Mouse (Mus musculus) stomach, embryonic 14.5 days (tissue): ENCODE results near the gene Nkain2. TPM values are rescaled to one million over a fixed set of nuclear protein-coding genes. Genes with fewer than 3 reads are reported as not detected.

Source experiments
- ATAC-seq: fragments of 200-750 bp; cut with Nextera tagmentation; 2 replicates; pipeline ENCODE4 v1.8.0; 2017; ENCODE audit warnings: low read depth, moderate TSS enrichment; ENCODE audit not compliant: insufficient number of reproducible peaks, insufficient read depth, low FRiP score
- H3K27ac ChIP-seq: fragments of 300-500 bp; sonication (generic); 2 replicates; pipeline ENCODE4 v1.5.1; 2014; ENCODE audit warnings: mild to moderate bottlenecking, low read length, moderate library complexity, mixed read lengths
- H3K27me3 ChIP-seq: fragments of 300-500 bp; sonication (generic); 2 replicates; pipeline ENCODE4 v1.6.1; 2014; ENCODE audit warnings: low read length, control low read depth, mixed read lengths; ENCODE audit not compliant: control insufficient read depth, insufficient read depth
- H3K36me3 ChIP-seq: fragments of 300-500 bp; sonication (generic); 2 replicates; pipeline ENCODE4 v1.6.1; 2014; ENCODE audit warnings: mild to moderate bottlenecking, control low read depth, low read length, moderate library complexity, mixed read lengths; ENCODE audit not compliant: control insufficient read depth, insufficient read depth
- H3K4me1 ChIP-seq: fragments of 300-500 bp; sonication (generic); 2 replicates; pipeline ENCODE4 v1.6.1; 2014; ENCODE audit warnings: low read length, control low read depth, mixed read lengths; ENCODE audit not compliant: control insufficient read depth, insufficient read depth
- H3K4me2 ChIP-seq: fragments of 300-500 bp; sonication (generic); replicated peaks from 2 replicates; pipeline ENCODE4 v1.6.1; 2014; ENCODE audit warnings: low read depth, low read length, control low read depth
- H3K4me3 ChIP-seq: fragments of 300-500 bp; sonication (generic); 2 replicates; pipeline ENCODE4 v1.5.1; 2014; ENCODE audit warnings: low read depth, low read length, control low read depth
- H3K9ac ChIP-seq: fragments of 300-500 bp; sonication (generic); replicated peaks from 2 replicates; pipeline ENCODE4 v1.6.1; 2014; ENCODE audit warnings: low read depth, mild to moderate bottlenecking, control low read depth, low read length, moderate library complexity, mixed read lengths
- H3K9me3 ChIP-seq: fragments of 300-500 bp; sonication (generic); 2 replicates; pipeline ENCODE4 v1.6.1; 2016; ENCODE audit warnings: low read depth, low read length, control low read depth; ENCODE audit not compliant: control insufficient read depth
- WGBS: fragments of 180-500 bp; shearing (Covaris S2); extraction: QIAGEN DNeasy Blood & Tissue Kit; methylation state at CpG from one replicate; pipeline ENCODE4 v1.1.7; 2014; 5-methylcytosine and 5-hydroxymethylcytosine counted together
- polyA plus RNA-seq: library from polyadenylated mRNA; unstranded; fragments of >200 nt; fragmentation: Nextera tagmentation; extraction: Ambion mirVana; gene quantifications from 2 replicates; pipeline ENCODE4 v1.2.1, GENCODE M21; 2014

The Nkain2 gene
- polyA plus RNA-seq, 1 experiment from 2014 or later: 1.9 TPM

DNA sequence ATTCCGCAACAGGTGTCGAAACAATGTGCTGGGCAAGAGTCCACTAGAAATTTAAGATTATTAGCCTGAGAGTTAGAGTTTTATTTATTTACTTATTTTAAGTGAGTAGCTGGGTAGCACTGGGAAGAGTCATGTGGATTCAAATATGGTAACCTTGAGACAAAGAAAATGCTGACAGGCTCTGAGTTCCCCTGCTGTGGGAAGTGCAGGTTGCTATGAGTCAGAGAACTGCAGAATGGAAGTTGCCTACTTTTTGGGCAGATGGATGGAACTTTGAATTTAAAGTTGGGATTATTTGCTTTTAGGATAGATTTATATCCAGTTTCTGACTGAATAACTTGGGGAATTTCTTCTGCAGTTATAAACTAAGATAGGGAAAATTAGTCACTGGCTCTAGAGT lies 259.2 kb downstream of the Nkain2 start:
- WGBS: 95% methylated on average over 2 of the region's 2 CpGs
- no peak overlapping the region for H3K4me2 ChIP-seq

GRCm38 (mm10) chr10:32604448-32604847 lies 285.8 kb downstream of the Nkain2 start:
- H3K27me3 ChIP-seq: no peaks in the 10 kb centered on the region
- ATAC-seq: no peak
- H3K4me1 ChIP-seq: no peaks in the 10 kb centered on the region
- no peak overlapping the region for H3K27ac ChIP-seq
- no peak overlapping the region for H3K9ac ChIP-seq
- H3K9me3 ChIP-seq: no peaks in the 10 kb centered on the region
- H3K36me3 ChIP-seq: no peaks in the 10 kb centered on the region
- no peak overlapping the region for H3K4me3 ChIP-seq
- H3K4me2 ChIP-seq: no peak overlapping the region

More for the DNA sequence above, 259.2 kb downstream of the Nkain2 start:
- Histone ChIP-seq H3K27ac (no peak overlapping the region), H3K9ac (no peak overlapping the region), H3K9me3 (no peaks in the 10 kb centered on the region), H3K4me1 (no peaks in the 10 kb centered on the region), H3K27me3 (no peaks in the 10 kb centered on the region), H3K4me3 (no peak overlapping the region), H3K36me3 (no peaks in the 10 kb centered on the region)
- ATAC-seq: no peak

GRCm38 (mm10) chr10:32602798-32603197 lies 287.5 kb downstream of the Nkain2 start:
- H3K4me1 ChIP-seq: no peaks in the 10 kb centered on the region
- no peaks in the 10 kb centered on the region for H3K27me3 ChIP-seq
- H3K27ac ChIP-seq: no peak overlapping the region
- no peak overlapping the region for H3K4me3 ChIP-seq
- H3K9me3 ChIP-seq: no peaks in the 10 kb centered on the region
- 72% methylated on average over 4 of the region's 4 CpGs for WGBS
- no peak for ATAC-seq
- no peaks in the 10 kb centered on the region for H3K36me3 ChIP-seq
- H3K9ac ChIP-seq: no peak overlapping the region
- H3K4me2 ChIP-seq: no peak overlapping the region

GRCm38 (mm10) chr10:32594998-32595397 lies 295.3 kb downstream of the Nkain2 start:
- WGBS: 63% methylated on average over 2 of the region's 2 CpGs
- ATAC-seq: no peak

GRCm38 (mm10) chr10:32577276-32577580 lies 313.0 kb downstream of the Nkain2 start:
- H3K27ac ChIP-seq: no peak overlapping the region
- H3K27me3 ChIP-seq: no peaks in the 10 kb centered on the region

More at GRCm38 (mm10) chr10:32594998-32595397, 295.3 kb downstream of the Nkain2 start:
- no peak overlapping the region for H3K4me3 ChIP-seq
- no peak overlapping the region for H3K27ac ChIP-seq
- no peaks in the 10 kb centered on the region for H3K9me3 ChIP-seq
- no peaks in the 10 kb centered on the region for H3K4me1 ChIP-seq
- no peak overlapping the region for H3K9ac ChIP-seq
- H3K4me2 ChIP-seq: no peak overlapping the region
- no peaks in the 10 kb centered on the region for H3K27me3 ChIP-seq
- no peaks in the 10 kb centered on the region for H3K36me3 ChIP-seq

DNA sequence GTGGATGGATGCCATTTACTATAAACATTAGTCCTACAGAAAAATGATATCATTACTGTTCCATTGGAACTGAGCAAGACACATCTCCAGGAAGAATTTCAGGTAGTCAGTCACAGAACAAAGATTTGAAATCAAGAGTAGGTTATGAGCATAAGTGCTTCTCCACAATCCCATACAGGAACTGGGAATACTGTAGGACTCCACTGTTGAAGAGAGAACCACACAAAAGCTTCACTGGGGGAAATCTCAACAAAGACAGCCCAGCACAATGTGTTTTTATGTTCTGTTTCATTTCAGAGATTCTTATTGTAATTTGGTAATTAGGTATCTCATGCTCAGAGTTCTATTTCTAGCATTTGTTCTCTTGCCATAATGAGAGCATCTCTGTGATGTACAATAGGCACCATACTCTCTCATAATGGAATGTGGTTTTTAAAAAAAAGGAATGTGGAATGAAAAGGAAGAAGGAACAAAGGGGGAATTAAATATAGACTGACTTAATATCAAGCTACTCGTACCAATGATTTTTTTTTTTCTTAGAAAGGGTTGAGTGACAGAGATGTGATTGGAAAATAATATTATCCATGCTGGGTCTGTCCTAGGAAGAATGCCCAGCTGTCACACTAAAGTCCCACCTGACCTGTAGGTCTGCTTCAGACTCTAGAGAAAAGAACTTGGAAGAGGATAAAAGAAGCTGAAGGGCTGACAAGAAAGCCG lies 313.5 kb downstream of the Nkain2 start:
- no peak overlapping the region for H3K4me3 ChIP-seq
- H3K36me3 ChIP-seq: no peaks in the 10 kb centered on the region
- H3K27me3 ChIP-seq: no peaks in the 10 kb centered on the region
- H3K9ac ChIP-seq: no peak overlapping the region
- no peak overlapping the region for H3K4me2 ChIP-seq
- H3K9me3 ChIP-seq: no peaks in the 10 kb centered on the region
- H3K4me1 ChIP-seq: no peaks in the 10 kb centered on the region
- 67% methylated on average over 2 of the region's 2 CpGs for WGBS
- H3K27ac ChIP-seq: no peak overlapping the region
- no peak for ATAC-seq

More at GRCm38 (mm10) chr10:32577276-32577580, 313.0 kb downstream of the Nkain2 start:
- Histone ChIP-seq H3K4me1 (no peaks in the 10 kb centered on the region), H3K9ac (no peak overlapping the region), H3K9me3 (no peaks in the 10 kb centered on the region), H3K4me2 (no peak overlapping the region), H3K36me3 (no peaks in the 10 kb centered on the region), H3K4me3 (no peak overlapping the region)
- no peak for ATAC-seq
- 57% methylated on average over 3 of the region's 3 CpGs for WGBS

GRCm38 (mm10) chr10:32557673-32558072 lies 332.6 kb downstream of the Nkain2 start:
- WGBS: 60% methylated on average over 3 of the region's 3 CpGs
- ATAC-seq: no peak
- Histone ChIP-seq H3K4me2 (no peak overlapping the region), H3K9ac (no peak overlapping the region), H3K27ac (no peak overlapping the region), H3K9me3 (no peaks in the 10 kb centered on the region), H3K4me1 (no peaks in the 10 kb centered on the region), H3K27me3 (no peaks in the 10 kb centered on the region), H3K4me3 (no peak overlapping the region), H3K36me3 (no peaks in the 10 kb centered on the region)

- Histone ChIP-seq H3K27me3 (no peaks in the 10 kb centered on the region), H3K4me3 (no peak overlapping the region), H3K9ac (no peak overlapping the region), H3K27ac (no peak overlapping the region), H3K4me2 (no peak overlapping the region), H3K36me3 (no peaks in the 10 kb centered on the region), H3K4me1 (no peaks in the 10 kb centered on the region), H3K9me3 (no peaks in the 10 kb centered on the region)
- 83% methylated on average over 1 of the region's 1 CpGs for WGBS
- no peak for ATAC-seq
These were observed 354.2 kb downstream of the Nkain2 start for GRCm38 (mm10) chr10:32536057-32536456.

- no peak for ATAC-seq
- Histone ChIP-seq H3K4me2 (no peak overlapping the region), H3K27me3 (no peaks in the 10 kb centered on the region), H3K36me3 (no peaks in the 10 kb centered on the region), H3K27ac (no peak overlapping the region), H3K4me3 (no peak overlapping the region), H3K4me1 (no peaks in the 10 kb centered on the region), H3K9ac (no peak overlapping the region), H3K9me3 (no peaks in the 10 kb centered on the region)
- 85% methylated on average over 1 of the region's 1 CpGs for WGBS
These were observed 379.4 kb downstream of the Nkain2 start for GRCm38 (mm10) chr10:32510821-32511220.
